Mouse (Mus musculus) ES-E14 (cell line): ENCODE results near the gene Disp1. TPM values are rescaled to one million over a fixed set of nuclear protein-coding genes. Genes with fewer than 3 reads are reported as not detected.

Experiments used
- DNase-seq: peaks from one replicate; pipeline ENCODE4 v3.0.0-alpha.2; 2013; ENCODE audit warnings: low read depth, low spot score
- H3K27ac ChIP-seq: 2 replicates; pipeline ENCODE4 v1.5.1; 2012; ENCODE audit warnings: low read depth, mild to moderate bottlenecking, low read length, moderate library complexity, mixed read lengths; ENCODE audit not compliant: poor library complexity, insufficient read depth, severe bottlenecking
- H3K36me3 ChIP-seq: 2 replicates; pipeline ENCODE4 v1.6.1; 2012; ENCODE audit warnings: mild to moderate bottlenecking, low read length, moderate library complexity, mixed read lengths; ENCODE audit not compliant: control insufficient read depth, poor library complexity, insufficient read depth, severe bottlenecking
- H3K4me1 ChIP-seq, 2 experiments: fragments of 150-350 bp in 1 of 2; sonication (generic) in 1 of 2; 2 replicates each; pipeline ENCODE4 v1.6.1; 2012; ENCODE audit warnings: low read length in 2 of 2, mild to moderate bottlenecking in 1 of 2, mixed read lengths in 1 of 2; ENCODE audit not compliant: control insufficient read depth in 2 of 2, insufficient read depth in 2 of 2, poor library complexity in 1 of 2
- H3K4me3 ChIP-seq, 2 experiments: fragments of 150-350 bp in 1 of 2; sonication (generic) in 1 of 2; 2 replicates each; pipeline ENCODE4 v1.5.1; 2012; ENCODE audit warnings: low read length in 2 of 2, low read depth in 1 of 2, mild to moderate bottlenecking in 1 of 2, mixed read lengths in 1 of 2; ENCODE audit not compliant: insufficient read depth in 1 of 2, poor library complexity in 1 of 2, severe bottlenecking in 1 of 2
- H3K9ac ChIP-seq: 2 replicates; pipeline ENCODE4 v1.6.1; 2012; ENCODE audit warnings: low read depth, mild to moderate bottlenecking, low read length, mixed read lengths; ENCODE audit not compliant: poor library complexity, insufficient read depth, severe bottlenecking
- H3K9me3 ChIP-seq: fragments of 150-350 bp; sonication (generic); 2 replicates; pipeline ENCODE4 v1.6.1; 2012; ENCODE audit warnings: low read depth, mild to moderate bottlenecking, low read length; ENCODE audit not compliant: control insufficient read depth, insufficient read depth
- CHD2 ChIP-seq: IDR thresholded peaks from 2 replicates; pipeline ENCODE4 v1.6.1; 2014; ENCODE audit warnings: mild to moderate bottlenecking, low read depth, low read length, inconsistent platforms
- HCFC1 ChIP-seq: IDR thresholded peaks from 2 replicates; pipeline ENCODE4 v1.6.1; 2012; ENCODE audit warnings: low read length, inconsistent platforms, borderline replicate concordance; ENCODE audit not compliant: insufficient read depth
- MAFK ChIP-seq: IDR thresholded peaks from 2 replicates; pipeline ENCODE4 v1.6.1; 2014; ENCODE audit warnings: mild to moderate bottlenecking, low read depth, low read length, inconsistent platforms; ENCODE audit not compliant: insufficient read depth
- ZC3H11A ChIP-seq: IDR thresholded peaks from 2 replicates; pipeline ENCODE4 v1.6.1; 2012; ENCODE audit warnings: low read depth, mild to moderate bottlenecking, inconsistent platforms, low read length, borderline replicate concordance
- ZNF384 ChIP-seq: IDR thresholded peaks from 2 replicates; pipeline ENCODE4 v1.6.1; 2012; ENCODE audit warnings: low read depth, low read length, inconsistent platforms
- in situ Hi-C, 2 experiments: fragments of 600-800 bp; cut with MboI; formaldehyde crosslinking; loops; one replicate each; pipeline ENCODE4 v1.15.1; 2025; ENCODE audit warnings: low sequenced_read_pairs in 2 of 2, inconsistent platforms in 1 of 2; ENCODE audit not compliant: unreplicated experiment in 2 of 2
- total RNA-seq: library from RNA; depleted of rRNA; stranded (reverse); fragments of 300-350 nt; gene quantifications from 2 replicates; pipeline ENCODE4 v1.2.3, GENCODE M21; 2012; rRNA removed

Gene Disp1
- total RNA-seq, 1 experiment: 13.5 TPM

- Histone ChIP-seq H3K4me3 (no peak overlapping the region), H3K9ac (no peak overlapping the region), H3K4me1 (no peaks in the 10 kb centered on the region), H3K36me3 (no peaks in the 10 kb centered on the region), H3K9me3 (no peaks in the 10 kb centered on the region), H3K27ac (no peak overlapping the region)
- TF ChIP-seq MAFK (no peak), HCFC1 (no peak), ZNF384 (no peak), CHD2 (no peak), ZC3H11A (no peak)
- no peak for DNase-seq
- in situ Hi-C loops: no loop called here
Observed at GRCm38 (mm10) chr1:183039881-183040708, 181.2 kb downstream of the Disp1 start.

DNA sequence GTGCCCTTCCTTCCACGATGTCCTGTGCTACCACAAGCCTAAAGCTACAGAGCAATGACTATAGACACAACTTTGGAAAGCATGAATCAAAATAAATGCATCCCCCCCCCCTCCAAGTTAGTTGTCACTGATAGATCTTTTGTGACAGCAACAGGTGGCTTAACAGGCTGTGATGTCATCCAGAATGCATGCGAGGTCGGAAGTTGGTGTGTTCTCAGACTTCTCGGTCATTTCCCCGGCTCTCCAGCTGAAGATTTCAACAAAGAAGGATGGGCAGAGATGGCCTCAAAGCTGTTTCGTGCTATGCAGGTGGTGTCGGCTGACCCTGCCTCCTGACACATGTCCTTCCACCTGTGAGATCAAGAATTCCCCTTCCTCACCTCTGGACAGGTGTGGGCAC, 181.9 kb downstream of the Disp1 start:
- H3K27ac ChIP-seq: no peak overlapping the region
- in situ Hi-C loops: no loop called here
- no peaks in the 10 kb centered on the region for H3K36me3 ChIP-seq
- no peak overlapping the region for H3K9ac ChIP-seq
- TF ChIP-seq MAFK (no peak), CHD2 (no peak), HCFC1 (no peak), ZC3H11A (no peak), ZNF384 (no peak)
- no peak for DNase-seq
- no peaks in the 10 kb centered on the region for H3K4me1 ChIP-seq
- no peak overlapping the region for H3K4me3 ChIP-seq
- H3K9me3 ChIP-seq: no peaks in the 10 kb centered on the region

Other genes with a start within 250 kb of the Disp1 start
- gene Aida, start 75.1 kb upstream of the Disp1 start, total RNA-seq: 22.0 and 28.5 TPM in 2 replicates
- gene Brox, start 75.7 kb upstream of the Disp1 start, total RNA-seq: 25.5 and 34.1 TPM in 2 replicates
- 182 and 232 TPM in 2 replicates for gene Mia3, start 148.0 kb upstream of the Disp1 start, total RNA-seq
- 20.7 and 20.8 TPM in 2 replicates for gene Taf1a, start 167.5 kb upstream of the Disp1 start, total RNA-seq
- gene Hhipl2, start 196.7 kb upstream of the Disp1 start, total RNA-seq: 0.26 and 0.40 TPM in 2 replicates